Mouse (Mus musculus) cortical plate, adult 2 months (tissue): ENCODE results near the gene Gtf3c3. TPM values are rescaled to one million over a fixed set of nuclear protein-coding genes. Genes with fewer than 3 reads are reported as not detected.

Experiments
- H3K27ac ChIP-seq: fragments of 200-500 bp; 2 replicates; pipeline ENCODE4 v1.5.1; 2012; ENCODE audit warnings: low read length, control low read depth, inconsistent platforms; ENCODE audit not compliant: insufficient read depth
- H3K4me1 ChIP-seq: fragments of 200-500 bp; 2 replicates; pipeline ENCODE4 v1.6.1; 2011; ENCODE audit warnings: low read length; ENCODE audit not compliant: control insufficient read depth, insufficient read depth
- H3K4me3 ChIP-seq: fragments of 200-500 bp; 2 replicates; pipeline ENCODE4 v1.5.1; 2011; ENCODE audit warnings: mild to moderate bottlenecking, low read length, control low read depth; ENCODE audit not compliant: insufficient read depth
- CTCF ChIP-seq: fragments of 200-500 bp; IDR thresholded peaks from 2 replicates; pipeline ENCODE4 v1.5.1; 2011; ENCODE audit warnings: mild to moderate bottlenecking, control low read depth, low read length; ENCODE audit not compliant: insufficient read depth; ENCODE audit errors: extremely low read depth
- POLR2A ChIP-seq: fragments of 200-500 bp; IDR thresholded peaks from 2 replicates; pipeline ENCODE4 v1.6.1; 2011; ENCODE audit warnings: mild to moderate bottlenecking, low read length, control low read depth; ENCODE audit not compliant: insufficient read depth; ENCODE audit errors: extremely low read depth
- polyA plus RNA-seq: library from polyadenylated mRNA; depleted of rRNA; stranded (reverse); fragments of >200 nt; gene quantifications from 2 replicates; pipeline ENCODE4 v1.2.3, GENCODE M21; 2012; rRNA removed

Gene Gtf3c3
- 18.0 and 18.4 TPM in 2 replicates for polyA plus RNA-seq

DNA sequence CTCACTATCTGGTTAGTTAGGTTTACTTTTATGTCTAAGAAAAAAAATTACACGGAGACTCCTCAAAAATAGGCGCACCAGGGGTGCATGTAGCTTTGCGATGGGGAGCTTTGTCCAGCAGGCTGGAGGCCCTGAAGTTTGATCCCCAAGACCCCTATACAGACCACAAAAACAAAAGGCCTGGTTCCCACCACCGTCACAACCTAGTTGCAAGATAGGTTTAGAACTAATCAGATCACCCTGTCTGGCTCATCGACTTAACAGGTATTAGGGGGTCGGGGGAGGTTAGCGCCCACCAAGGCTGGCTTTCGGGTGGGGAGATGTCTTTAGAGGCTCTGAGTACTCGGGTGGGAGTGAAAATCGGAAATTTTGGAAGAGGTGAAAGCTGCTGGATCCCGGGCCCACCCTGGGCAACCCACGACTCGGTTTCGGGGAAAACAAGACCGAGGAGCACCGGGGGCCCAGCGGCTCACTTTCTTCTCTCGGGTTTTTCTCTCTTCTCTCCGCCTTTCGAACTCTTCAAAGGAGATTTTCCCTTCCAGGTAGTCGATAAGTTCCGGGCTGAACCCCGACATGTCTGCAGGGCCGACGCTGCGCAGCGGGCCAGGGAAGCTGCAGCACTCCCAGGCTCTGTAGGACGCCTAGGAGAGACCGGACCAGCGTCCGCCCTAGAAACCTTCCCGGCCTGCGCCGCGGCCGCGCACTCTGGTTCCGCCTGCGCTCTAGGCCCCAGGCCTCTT lies at the start of gene Gtf3c3:
Gene Gtf3c3 (minus strand): TSS at position 632 of the 740 bp plus-strand sequence.
- Histone ChIP-seq H3K4me1 (peaks cover 4% of the 10 kb centered on the region; the same call in 1 of the 2 replicates), H3K27ac (peak within 1 kb of the TSS; percentile 38; the same call in 1 of the 2 replicates)

DNA sequence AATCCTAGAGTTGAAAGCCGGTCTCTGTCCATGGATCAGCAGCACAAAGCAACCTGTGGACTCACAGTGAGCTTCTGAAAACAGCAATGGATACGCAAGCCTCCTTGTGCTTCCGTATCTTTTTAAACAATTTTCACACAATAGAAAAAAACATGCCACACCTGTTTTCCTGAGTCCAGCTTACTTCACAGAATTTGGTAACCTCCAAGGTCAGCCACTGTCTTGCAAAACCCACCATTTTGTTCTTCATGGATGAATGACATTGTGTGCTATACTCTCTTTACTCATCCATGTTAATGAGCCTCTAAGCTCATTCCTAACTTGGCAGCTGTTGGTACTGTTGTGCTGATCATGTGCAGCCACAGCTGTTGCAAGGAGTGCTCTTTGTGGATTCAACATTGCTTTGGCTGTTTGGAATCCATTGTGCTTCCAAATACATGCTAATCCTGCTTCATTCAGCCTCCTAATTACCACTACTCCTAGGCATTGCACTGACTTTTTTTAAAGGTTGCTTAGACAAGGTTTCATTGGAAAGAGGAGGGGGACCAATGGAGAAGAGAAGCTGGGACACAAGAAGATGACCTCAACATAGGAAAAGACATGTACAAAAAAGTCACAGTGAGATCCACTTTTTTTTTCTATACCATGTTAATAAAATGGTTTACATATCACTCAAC lies 46.1 kb upstream of the Gtf3c3 start:
- Histone ChIP-seq H3K4me3 (no peak overlapping the region), H3K4me1 (no peaks in the 10 kb centered on the region), H3K27ac (no peak overlapping the region)
- no peak for TF ChIP-seq POLR2A
- no peak for TF ChIP-seq CTCF

More for the DNA sequence above, at the start of gene Gtf3c3:
- TF ChIP-seq POLR2A, result peak; percentile 74
- no peak for TF ChIP-seq CTCF
- peak within 1 kb of the TSS; percentile 92 for H3K4me3 ChIP-seq

DNA sequence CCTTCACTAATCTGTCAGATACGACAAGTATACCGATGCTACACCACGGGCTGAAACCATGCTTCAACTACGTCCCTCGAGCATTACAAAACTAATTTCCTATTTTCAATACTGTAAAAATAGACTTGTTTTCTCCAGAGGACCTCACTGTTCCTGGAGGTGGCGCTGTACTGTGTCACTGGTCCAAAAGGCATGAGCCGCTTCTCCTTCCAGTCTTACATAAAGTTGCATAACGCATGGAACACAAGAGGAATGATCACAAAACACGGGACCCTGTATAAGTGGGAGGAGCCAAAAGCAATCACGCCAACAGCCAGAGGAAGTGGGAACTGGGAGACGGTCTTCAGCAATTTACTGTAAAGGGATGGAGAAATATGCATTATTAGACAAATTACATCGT lies 41.7 kb upstream of the Gtf3c3 start:
- H3K4me1 ChIP-seq, result no peaks in the 10 kb centered on the region
- no peak for TF ChIP-seq CTCF
- no peak for TF ChIP-seq POLR2A
- no peak overlapping the region for H3K4me3 ChIP-seq
- H3K27ac ChIP-seq, result no peak overlapping the region

DNA sequence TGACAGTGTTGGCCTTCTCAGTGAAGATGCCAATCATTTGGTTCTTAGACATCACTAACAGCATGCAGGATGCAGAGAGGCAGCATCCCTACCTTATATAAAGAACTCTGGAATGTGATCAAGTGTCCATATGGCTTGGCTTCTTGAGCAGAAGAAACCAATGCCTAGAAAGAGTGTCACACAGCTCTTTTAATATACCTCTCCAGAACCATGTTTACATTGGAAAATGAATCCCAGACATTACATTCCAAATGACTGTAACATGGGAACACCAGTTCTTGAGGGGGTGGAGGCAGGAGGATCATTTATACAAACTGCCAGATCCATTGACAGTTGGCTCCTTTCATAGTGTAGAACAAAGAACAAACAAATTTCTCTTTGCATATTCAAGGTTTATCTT lies 29.9 kb upstream of the Gtf3c3 start:
- peaks cover 1% of the 10 kb centered on the region; the same call in 1 of the 2 replicates for H3K4me1 ChIP-seq
- no peak overlapping the region for H3K4me3 ChIP-seq
- no peak overlapping the region for H3K27ac ChIP-seq
- no peak for TF ChIP-seq POLR2A
- no peak for TF ChIP-seq CTCF

DNA sequence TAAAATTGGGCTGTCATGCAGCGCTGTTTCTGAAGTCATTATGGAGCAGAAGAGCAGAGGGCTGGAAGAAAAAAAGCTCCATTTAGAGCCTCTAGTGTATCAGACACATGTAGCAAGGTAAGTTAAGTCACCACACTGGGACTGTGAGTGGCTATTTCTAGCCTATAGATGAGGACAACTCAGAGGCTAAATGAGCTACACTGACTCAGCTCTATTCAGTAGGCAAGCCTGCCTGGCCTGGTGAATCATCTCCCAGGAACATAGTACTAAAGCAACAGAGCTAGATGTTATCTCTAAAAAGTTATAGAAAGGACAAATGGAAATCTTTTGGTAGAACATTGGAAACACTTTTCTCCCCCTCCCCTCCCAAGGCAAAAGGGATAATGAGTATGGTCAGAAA lies 28.6 kb upstream of the Gtf3c3 start:
- Histone ChIP-seq H3K4me1 (peaks cover 1% of the 10 kb centered on the region; the same call in 1 of the 2 replicates), H3K4me3 (no peak overlapping the region), H3K27ac (no peak overlapping the region)
- TF ChIP-seq POLR2A (no peak), CTCF (no peak)

DNA sequence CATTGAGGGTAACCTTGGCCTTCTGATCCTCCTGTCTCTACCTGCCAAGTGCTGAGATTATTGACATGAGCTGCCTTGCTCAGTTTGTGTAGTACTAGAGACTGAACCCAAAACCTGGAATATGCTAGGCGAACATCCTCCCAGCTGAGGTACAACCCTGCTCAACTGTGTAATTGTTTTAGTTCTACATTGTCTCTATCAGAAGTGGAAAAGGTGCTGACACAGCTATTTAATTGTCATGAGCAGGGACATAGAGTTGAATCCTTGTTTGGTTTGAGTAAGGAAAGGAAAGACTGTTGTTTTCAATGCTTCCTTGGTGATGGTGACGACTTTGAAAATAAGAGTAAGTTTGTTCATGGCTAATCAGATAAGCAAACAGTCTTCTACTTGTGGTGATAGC lies 13.3 kb upstream of the Gtf3c3 start:
- TF ChIP-seq CTCF, result no peak
- TF ChIP-seq POLR2A, result no peak
- Histone ChIP-seq H3K4me3 (no peak overlapping the region), H3K27ac (no peak overlapping the region), H3K4me1 (no peaks in the 10 kb centered on the region)

DNA sequence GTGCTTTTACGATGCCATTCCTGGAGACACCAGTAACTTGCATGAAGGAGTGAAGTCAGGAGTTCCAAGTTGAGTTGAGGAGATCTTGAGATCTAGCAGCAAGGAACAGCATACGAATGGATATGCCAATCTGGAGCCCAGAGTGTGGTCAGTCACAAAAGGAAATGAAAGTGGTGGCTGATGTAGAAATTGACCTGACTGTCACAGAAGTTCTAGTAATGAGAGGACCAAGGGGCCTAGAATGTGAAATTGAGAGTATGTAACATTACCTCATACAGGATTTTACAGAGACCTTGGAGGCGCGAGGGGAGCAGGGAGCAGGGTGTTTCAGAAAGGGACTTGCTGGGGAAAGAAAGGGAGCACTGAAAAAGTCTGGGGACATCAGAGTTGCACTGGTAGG lies 10.1 kb upstream of the Gtf3c3 start:
- no peak for TF ChIP-seq CTCF
- no peak for TF ChIP-seq POLR2A
- H3K4me1 ChIP-seq, result no peaks in the 10 kb centered on the region
- H3K4me3 ChIP-seq, result no peak overlapping the region
- no peak overlapping the region for H3K27ac ChIP-seq

DNA sequence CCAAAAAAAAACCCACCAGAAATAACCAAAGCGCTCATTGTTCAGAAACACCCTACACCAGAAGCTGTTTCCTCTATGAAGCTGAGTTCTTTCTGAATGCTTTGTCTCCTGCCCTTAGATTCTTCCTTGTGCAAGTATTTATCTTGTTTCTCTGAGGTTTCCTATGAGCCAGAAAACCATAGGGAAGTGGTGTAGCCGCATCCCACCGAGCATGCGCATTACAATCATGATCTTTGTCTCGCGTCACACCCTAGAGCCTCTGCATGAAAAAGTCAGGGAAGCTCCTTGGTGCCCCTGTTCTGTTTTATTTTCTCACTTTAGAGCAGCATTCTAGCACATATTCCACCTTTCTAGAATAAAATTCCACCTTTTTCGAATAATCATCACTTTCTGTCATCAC lies 4.9 kb upstream of the Gtf3c3 start:
- no peak overlapping the region for H3K27ac ChIP-seq
- no peak overlapping the region for H3K4me3 ChIP-seq
- no peaks in the 10 kb centered on the region for H3K4me1 ChIP-seq
- TF ChIP-seq CTCF (no peak), POLR2A (no peak)

DNA sequence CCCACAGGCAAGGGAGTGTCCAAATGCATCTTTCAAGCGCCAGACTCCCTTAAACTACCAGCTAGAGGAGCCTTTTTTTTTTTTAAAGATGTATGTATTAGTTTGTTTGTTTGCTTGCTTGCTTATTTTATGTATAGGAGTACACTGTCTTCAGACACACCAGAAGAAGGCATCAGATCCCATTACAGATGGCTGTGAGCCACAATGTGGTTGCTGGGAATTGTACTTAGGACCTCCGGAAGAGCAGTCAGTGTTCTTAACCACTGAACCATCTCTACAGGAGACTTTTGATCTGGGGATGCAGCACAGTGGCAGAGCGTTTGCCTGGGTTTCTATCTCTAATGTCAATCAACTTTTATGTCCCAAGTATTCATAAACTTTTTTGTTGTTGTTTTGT lies 307 bp upstream of the Gtf3c3 start:
- Histone ChIP-seq H3K4me1 (peaks cover 4% of the 10 kb centered on the region; the same call in 1 of the 2 replicates), H3K4me3 (peak overlapping the region; percentile 92; the same call in 1 of the 2 replicates), H3K27ac (no peak overlapping the region)
- no peak for TF ChIP-seq CTCF
- TF ChIP-seq POLR2A, result no peak
